Mouse (Mus musculus): ENCODE measurements around the gene Esr1.

The Esr1 gene

DNA sequence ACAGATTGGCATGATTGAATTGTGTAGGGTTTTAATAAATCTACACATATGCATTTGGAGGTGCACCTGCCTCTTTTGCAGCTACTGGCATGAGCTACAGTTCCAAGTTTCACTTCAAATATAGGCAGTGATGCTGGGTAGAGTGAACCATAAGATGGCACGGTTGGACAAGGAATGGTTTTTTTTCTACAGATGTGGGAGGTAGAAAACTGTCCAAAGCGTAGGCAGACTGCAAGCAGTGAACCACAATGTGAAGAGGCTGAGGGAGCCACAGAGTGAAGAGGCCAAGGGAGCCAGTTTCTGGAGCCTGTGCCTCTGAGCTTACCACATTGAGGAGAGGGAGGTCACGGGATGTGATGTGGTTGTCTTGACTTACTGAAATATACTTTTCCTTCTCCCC is 238.5 kb downstream of the Esr1 start:
- no peak for DNase-seq

DNA sequence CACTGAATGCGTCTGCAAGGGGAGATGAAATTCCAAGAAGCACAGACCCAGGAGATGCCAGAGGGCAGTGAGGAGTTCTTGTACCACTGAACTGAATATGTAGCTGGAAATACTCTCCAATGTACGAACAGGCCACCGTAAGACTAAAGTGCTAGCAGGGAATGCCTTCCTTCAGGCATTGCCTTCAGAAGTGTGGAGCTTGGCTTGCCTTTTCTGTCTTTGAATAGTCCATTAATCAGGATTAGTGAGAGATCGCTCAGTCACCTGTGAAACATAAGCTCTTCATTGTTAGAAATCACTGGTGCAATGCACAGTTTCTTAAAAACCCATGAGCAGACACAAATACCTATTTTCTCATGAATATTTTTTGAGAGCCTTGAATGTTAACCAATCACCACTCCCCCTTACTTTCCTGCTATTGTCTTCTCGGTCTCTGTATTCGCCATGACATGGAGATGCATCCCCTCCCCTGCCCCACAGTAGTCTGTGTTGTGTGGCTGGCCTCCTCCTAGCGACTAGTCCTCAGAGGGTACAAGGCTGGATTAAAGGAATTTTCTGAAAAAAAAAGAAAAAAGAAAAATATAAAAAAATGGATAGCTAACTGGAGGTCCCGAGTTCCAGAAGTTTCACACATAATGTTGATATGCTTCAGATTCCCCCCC is 263.8 kb downstream of the Esr1 start:
- no peak for DNase-seq

DNA sequence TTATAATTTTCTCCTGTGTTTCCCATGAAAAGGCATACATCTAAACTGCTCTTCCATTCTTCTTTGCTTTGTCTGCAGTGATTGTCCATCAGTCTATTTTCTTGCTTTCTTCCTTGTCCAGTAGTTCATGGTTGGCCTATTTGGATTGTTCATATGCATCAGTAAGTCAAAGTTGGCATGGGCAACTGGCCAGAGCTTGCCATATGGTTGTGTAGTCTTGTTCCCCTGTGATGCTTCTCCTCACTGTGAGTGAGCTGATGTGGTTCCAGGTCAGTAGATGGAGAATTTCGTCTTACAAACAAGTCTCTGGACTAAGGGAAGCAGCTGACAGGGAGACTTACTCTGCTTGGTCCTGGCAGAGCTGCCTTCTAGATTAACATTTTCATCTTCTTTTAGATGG is 270.0 kb downstream of the Esr1 start:
- DNase-seq = no peak

DNA sequence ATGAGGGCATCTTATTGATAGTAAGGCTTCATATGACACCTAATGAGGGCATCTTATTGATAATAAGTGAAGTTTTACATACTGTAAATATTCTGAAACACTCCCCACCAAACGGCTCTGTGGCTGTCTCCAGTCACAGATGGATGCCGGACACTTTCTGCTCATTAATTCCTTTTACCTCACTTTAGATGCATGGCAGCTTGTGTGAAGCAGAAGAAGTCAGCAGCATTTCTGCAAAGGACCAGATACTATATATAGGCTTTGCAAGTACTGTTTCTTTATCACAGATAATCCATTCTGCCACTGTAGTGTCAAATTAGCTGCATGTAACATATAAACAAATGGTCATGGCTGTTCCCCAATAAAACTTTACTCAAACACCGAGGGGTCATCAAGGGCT is 274.1 kb downstream of the Esr1 start:
- no peak for DNase-seq

DNA sequence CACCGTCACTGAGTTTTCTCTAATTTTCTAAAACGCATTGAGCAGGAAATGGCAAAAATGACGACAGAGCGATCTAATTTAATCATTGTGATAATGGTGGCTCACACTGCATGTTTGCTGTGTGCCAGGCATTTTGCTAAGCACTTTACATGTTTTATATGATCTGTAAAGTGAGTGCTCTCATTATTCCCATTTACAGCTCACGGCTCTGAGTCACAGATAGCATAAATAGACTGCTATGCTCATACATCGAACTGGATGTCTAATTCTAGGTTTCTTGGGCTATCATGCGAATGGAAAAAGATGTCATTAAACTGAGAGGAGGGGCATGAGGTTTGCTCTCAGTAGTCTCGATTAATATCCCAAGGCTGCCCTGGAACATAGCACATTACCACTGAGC is 274.6 kb downstream of the Esr1 start:
- DNase-seq = no peak

DNA sequence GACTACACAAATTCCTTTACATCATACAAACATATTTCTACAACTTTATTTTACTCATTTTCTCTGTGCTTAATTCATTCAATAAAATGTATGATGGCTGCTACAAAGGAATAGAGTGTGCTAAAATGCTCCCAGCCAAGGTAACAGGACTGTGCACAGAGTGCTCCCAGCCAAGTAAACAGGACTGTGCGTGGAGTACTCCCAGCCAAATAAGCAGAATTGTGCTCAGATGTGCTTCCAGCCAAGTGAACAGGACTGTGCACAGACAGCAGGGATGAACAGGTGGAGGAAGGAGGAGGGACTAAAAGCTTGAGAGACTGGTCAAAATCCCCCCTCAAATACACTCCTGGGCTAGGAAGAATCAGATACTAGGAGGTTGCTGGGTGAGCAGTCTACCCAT is 282.1 kb downstream of the Esr1 start:
- DNase-seq = no peak

DNA sequence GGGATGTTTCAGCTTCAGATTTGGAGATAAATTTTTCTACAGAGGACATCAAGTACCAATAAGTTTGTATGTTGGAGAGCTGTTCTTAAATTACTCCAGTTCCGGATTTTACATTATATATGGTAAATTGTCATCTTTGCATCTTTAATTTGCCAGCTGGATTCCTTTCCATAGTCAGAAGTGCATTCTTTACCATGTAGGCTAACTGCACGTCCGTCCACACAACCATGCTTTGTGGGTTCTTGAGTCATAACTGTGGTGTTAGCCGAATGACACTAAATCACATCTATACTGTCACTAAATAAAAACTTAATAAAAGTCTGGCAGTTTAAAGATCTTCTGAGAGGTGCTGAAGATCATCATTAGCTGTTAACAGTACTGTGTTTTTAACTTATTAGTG is 286.4 kb downstream of the Esr1 start:
- DNase-seq = no peak

DNA sequence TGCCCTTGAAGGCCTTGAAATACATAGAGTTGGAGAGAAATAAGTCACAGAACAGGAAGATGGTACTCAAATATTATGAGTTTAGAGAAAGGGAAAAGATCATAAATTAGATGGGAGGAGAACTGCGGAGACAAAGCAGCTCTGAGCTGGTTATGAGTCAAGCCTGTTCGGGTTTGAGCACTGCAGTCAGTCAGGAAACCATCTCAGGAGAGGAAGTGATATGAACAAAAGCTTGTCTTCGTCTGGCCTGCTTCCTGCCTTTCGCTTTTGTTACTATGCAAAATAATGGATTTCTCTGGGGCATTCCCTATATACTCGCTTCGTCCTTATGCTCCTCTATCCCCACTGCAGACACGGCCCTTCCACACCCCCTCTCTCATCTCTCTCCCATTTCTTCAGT is 288.9 kb downstream of the Esr1 start:
- DNase-seq = no peak

DNA sequence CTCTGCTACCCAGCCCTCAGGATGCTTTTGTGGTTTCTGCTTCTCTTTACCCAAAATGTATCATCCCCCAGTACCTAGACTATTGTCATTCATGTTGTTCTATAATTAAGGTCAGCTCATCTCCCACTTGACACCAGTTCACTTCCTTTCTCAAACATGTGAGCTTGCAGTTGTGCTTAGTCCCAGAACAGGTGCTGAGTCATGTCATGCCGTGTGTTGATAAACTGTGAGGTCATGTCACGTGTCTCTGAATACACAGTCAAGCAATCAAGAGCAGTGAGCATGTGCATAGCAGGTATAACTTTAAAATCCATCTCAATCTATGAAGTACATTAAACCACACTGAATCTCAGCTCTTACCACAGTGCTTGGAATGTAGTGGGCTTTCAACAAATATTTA is 297.9 kb downstream of the Esr1 start:
- DNase-seq = no peak

DNA sequence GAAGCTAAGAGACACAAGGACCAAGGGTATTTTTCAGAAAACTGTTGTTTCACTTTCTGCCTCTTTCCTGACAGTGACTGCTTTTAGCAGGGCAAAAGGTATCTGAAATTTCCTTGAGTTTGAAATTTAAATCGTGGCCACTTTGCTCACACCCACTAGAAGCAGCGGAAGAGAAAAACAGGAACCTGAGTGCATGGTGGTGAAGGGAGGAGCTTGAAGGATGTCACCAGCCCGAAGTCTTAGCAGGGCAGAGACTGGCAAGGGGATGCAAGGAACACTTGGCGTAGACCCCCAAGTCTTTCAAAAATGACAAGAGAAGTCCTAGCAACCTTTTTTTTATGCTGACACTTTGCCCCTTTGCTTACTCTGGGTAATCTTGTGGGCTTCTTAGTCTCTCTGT is 299.1 kb downstream of the Esr1 start:
- DNase-seq = no peak

DNA sequence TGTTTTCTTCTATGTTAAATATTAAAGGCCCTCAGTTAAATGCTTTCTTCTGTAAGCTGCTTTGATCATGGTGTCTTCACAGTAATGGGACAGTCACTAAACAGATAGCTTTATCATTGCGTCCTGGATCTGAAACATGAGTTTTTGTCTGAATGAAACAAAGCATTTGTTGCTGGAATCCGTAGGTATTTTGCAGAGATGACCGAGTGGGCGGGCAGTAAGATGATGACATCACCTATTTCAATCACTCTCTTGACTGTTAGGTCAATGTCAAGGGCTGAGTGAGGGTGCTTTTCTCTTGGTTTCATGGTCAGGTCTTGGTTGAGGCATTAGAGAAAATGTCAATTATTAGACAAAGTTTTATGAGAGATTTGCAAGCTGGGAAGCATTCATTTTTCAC is 307.7 kb downstream of the Esr1 start:
- DNase-seq = no peak

DNA sequence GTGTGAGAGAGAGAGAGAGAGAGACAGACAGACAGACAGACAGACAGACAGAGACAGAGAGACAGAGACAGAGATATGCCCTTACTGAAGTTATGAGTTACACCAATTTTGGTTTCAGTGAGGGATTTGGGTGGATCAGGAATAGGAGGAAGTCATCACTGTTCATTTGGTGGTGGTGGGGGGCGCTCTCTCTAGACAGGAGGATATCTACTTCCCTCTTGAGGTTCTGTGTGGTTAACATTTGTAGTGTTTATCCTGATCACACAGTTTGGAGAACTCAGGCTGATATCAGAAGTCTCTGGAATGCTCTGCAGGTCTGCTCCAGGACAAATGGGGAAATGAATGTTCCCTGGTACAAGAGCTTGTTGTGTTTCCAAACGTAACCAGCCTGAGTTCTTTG is 312.2 kb downstream of the Esr1 start:
- no peak for DNase-seq

DNA sequence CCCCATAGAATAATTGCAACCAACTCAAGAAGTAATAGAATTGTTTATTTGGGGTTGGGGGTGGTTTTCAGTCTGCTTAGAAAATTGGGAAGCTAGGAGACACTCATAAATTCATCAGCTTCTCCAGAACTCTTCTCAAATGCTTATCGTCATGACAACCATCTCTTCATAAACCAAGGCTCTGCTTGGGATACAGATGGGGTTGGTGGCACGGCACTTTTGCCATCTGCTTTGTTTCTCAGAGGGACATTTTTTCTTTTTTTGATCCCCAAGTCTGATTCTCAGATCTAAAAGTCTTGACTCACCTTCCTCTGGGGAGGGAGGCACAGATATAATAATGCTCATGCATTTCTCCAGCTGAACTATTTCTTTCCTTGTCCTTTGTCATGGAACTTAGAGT is 313.0 kb downstream of the Esr1 start:
- no peak for DNase-seq

DNA sequence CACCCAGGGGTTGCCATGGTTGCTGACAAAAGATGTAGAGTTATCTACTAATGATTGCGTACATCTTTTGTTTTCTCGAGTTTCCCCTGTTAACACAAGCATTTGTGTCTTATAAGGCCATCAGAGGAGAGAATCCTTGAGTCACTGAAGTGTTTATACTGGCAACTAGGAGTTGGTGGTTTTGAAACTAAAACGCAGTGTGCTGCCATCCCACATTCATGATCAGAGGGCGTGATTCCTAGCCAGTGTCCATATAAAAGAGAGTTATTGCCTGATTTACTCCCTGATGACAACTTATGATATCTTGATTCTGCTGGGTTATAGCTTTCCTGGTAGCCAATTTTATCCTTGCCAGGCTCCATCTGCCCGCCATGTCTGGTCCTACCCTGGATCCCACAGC is 331.8 kb downstream of the Esr1 start:
- no peak for DNase-seq

DNA sequence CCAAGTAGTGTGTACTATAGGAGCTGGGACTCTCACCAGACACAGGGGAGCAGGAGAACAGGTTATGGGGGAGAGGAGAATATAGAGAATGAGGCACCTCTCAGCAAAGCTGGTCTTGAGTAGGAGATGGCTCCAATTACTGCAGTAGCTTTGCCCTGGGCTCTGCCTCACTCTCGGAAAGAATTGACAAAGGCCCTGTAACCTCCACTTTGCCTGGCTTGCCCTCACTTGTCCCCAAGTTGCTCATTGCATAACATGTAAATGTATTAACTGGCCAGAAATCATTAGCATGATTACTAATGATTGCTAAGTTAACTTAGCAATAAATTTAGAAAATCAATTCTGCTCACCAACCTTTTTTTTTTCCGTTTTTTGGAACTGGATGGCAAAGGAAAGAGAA is 333.3 kb downstream of the Esr1 start:
- DNase-seq = no peak

DNA sequence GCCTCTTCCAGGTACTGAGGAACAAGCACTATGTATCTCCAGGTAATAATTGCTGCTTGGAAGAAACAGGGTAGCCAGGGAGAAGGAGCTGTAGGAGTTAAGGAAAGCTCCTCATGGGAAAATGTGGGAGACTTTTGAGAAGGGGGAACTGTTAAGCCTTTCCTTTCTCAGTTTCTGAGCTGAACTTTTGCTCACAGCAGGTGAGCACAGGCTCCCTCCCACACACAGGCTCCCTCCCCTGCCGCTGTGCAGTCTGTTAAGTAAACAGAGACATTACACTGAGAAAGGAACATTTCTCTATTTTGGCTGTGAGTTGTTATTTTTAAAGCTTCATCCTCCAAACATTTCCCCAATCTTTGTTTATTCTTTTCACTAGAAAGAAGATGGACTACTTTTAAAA is 354.4 kb downstream of the Esr1 start:
- DNase-seq = no peak

DNA sequence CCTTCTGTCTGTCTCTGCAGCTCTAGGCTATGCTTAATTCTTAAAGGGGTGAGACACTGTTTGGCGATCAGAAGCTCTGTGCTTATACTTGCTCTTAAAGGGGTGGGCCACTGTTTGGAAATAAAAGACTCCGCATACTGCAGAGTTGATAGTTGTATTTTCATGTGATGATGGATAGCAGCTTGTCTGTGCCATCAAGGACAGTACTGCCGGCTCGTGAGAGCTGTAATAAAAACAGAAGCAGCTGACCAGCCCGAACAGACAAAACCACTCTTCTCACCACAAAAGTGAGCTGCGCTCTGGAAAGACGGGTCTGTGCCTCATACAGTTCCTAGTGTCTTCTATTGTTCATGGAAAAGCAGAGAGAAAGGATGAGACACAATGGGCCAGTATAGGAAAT is 359.8 kb downstream of the Esr1 start:
- DNase-seq = no peak

DNA sequence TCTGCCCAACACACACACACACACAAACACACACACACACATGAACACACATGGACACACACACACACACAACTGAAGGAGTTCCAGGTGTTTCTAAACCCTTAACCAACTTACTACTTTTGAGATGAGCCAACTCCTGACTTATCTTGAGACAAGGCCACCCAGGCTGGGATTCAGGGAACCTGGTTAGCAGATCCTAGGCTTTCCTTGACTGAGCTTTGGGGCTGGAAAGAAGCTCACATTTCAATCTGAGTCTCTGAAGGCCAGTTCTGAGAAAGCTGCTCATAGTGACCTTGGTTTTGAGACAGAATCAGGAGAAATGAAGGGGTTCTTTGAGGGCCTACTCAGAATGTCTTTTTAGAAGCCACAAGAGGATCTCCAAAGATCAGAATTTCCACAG is 360.2 kb downstream of the Esr1 start:
- no peak for DNase-seq

DNA sequence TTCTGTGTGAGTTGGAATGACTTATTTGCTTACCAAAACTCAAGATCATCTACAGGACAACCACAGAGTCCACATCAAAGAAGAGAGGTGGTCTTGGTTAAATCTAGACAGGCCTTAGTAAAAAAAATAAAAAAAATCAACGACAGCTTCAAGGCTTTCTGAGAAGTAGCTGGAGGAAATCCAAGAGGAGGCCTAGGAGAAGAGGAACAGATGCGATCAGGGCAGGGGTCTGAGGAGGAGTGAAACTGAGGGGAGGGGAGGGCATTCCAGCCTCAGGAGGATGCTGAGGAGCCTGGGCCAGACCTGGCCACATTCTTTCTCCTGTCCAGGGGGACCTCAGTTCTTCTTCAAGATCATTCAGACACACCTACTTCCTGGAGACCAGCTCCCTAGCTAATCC is 360.6 kb downstream of the Esr1 start:
- no peak for DNase-seq

DNA sequence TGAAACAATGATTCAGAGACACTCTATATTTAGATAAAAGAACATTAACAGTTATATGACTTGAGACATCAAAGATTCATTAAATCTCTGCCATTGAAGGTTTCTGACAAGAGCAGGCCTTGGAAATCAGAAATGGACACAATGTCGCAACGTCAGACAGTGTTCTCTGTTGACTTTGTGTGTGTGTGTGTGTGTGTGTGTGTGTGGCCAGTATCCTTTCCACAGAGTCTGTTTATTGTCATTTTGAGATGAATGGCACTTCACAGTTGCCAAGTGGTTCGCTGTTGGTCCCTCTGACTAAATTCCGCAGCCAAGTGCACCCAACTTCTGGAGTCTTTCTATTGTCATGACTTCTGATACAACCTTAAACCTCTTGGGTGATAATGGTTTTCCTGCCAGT is 362.9 kb downstream of the Esr1 start:
- no peak for DNase-seq

DNA sequence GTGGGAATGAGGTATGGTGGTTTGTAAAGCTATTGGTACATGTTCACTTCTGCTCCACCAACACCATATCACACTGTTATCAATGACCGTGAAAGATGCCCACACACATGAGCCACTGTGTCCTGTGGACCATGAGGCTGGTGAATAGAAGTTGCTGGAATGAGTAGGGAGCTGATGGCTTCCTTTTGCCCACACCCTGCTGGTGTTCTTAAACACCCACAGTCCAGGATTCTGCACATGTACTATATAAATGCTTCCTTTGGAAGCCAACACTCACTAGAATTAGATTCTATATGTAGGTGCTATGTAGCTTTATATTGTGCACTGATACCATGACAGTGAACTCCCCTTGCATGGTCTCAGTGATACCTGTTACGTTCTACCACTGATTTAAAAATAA is 365.2 kb downstream of the Esr1 start:
- DNase-seq = no peak

DNA sequence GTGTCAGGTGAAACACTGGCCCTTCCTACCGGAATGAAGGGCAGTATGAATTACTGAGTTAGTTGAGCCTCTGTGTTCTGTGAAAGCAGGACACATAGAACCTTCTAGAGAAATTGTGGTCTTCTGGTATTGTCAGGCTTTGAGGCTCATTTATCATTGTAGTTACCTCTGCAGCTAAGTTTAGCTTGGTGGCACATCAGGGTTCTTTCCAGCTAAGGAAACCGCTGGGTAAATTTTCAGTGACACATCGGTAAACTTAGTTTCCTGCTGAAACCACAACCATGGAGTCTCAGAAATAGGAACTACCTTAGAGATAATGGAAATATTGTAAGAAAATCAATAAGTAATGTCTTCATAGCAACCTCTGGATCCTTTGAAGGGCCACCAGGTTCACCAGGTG is 366.0 kb downstream of the Esr1 start:
- DNase-seq = no peak

DNA sequence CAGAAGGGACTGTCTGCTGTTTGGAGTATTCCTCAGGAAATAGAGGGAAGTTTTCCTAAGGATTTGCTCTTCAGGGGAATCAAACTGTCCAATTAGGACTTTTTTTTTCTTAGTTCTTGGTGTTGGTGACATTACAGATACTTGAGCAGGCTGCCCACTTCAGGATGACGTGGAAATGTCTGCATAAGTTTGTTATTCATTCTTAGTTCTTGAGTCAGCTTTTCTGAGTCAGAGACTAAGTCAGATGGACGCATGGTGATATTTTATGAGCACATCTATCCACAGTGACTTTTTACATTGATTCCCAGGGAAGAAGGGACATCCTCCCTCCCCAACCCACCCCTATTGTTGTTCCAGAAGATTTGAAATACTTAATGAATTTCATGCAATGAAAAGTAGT is 372.5 kb downstream of the Esr1 start:
- no peak for DNase-seq

DNA sequence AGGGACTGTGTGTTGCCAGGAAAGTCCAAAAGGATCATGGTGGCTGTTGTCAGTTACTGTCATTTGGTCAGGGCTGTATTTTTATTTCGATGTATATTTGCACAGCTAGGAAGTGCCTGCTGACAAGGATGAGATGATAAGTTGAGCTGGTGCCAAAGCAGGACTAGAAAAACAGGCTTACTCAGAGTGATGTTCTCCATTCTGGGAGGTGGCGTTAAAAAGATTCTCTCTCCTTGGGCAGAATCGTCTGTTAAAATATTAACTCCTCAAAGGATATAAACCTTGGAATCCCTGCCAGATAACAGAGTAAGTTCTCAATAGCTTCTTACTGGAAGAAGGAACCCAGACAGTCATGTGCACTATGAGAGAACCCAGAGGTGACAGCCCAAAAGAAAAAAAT is 382.4 kb downstream of the Esr1 start:
- DNase-seq = no peak

DNA sequence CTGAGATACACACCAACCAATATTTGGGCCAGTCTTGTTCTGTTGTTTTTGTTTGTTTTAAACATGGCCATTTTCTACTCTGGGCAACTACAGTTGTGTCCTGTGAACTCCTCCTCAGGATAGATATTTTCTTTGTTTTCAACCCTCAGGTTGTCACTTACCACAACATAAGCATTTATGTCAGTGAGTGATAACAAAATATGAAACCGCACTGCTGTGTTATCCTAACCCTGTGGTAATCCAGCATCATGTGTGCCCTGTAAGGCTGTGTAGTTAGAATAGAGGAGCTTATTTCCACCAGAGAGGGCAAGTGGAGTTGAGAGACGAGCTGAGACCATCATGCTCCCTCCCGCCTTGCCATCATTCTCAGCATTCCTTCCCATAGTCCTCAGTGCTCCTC is 385.2 kb downstream of the Esr1 start:
- no peak for DNase-seq

DNA sequence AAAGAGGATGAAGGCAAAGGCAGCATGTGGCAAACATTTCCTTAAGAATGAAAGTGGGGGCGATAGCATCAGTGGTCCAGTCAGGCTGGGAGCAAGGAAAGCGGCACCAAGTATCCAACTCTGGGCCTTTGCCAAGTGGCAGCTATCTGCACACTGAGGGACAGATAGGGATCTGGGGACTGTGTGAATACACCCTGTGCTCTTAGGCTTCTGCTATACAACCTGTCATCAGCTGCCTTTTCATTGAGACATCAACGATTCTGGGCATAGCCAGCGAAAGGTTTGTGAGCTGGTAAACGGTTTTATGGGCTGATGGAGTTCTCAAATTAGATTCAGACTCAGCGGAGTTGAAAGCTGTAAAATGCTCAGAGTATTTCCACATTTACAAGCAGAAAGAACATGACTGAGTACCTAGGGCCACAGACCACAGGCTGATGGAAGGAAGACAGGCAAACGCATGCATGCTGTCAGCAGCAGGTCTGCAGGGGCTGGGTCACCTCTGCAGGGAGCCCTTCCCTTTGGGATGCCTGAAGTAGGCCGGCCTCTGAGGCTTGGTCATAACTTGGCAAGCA is 397.5 kb downstream of the Esr1 start:
- DNase-seq = no peak
